Mouse (Mus musculus) testis, adult 2 months (tissue): ENCODE measurements around the gene Ccnt1.

Source experiments
- CTCF ChIP-seq: fragments of 200-500 bp; IDR thresholded peaks from 2 replicates; pipeline ENCODE4 v1.5.1; 2012; ENCODE audit warnings: low read depth, mild to moderate bottlenecking, inconsistent platforms, low read length, moderate library complexity; ENCODE audit not compliant: control insufficient read depth, insufficient read depth, insufficient replicate concordance
- POLR2A ChIP-seq: fragments of 200-500 bp; IDR thresholded peaks from 2 replicates; pipeline ENCODE4 v1.6.1; 2012; ENCODE audit warnings: low read depth, mild to moderate bottlenecking, inconsistent platforms, low read length, moderate library complexity; ENCODE audit not compliant: control insufficient read depth

DNA sequence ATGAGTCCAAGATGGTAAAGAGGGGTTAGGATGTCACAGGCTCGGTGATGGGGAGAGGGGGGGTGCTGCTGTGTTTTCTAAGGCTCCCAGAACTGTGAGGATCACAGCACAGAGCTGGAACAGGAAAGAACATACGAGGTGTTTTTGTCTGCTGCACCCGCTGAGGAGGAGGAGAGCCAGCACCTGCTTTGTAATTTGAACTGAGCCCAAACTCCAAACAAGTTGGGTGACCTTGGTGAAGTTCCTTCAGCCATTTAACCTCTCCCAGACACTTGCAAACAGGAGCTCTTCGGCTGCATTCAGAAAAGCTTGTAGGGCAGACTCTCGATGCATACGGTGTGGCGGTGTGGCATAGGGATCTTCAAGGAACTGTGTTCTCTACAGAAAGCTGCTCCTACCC, 14.7 kb upstream of the Ccnt1 start:
- TF ChIP-seq CTCF, result no peak
- TF ChIP-seq POLR2A, result no peak
